Mouse (Mus musculus) MEL (cell line): Measurements from ENCODE around the gene Exd2. TPM values are rescaled to one million over a fixed set of nuclear protein-coding genes. Genes with fewer than 3 reads are reported as not detected.

ENCODE experiments used
- DNase-seq: peaks from one replicate; pipeline ENCODE4 v3.0.0; 2011; ENCODE audit warnings: low read depth, low spot score
- H3K27ac ChIP-seq: 2 replicates; pipeline ENCODE4 v1.5.1; 2012; ENCODE audit warnings: low read depth, mild to moderate bottlenecking, control low read depth, low read length, moderate library complexity; ENCODE audit not compliant: control insufficient read depth
- H3K27me3 ChIP-seq, 2 experiments: fragments of 150-350 bp in 1 of 2; sonication (generic) in 1 of 2; 2 replicates each; pipeline ENCODE4 v1.6.1; 2012; ENCODE audit warnings: low read length in 2 of 2, mild to moderate bottlenecking in 2 of 2, improper control_type of control experiment in 1 of 2, moderate library complexity in 1 of 2; ENCODE audit not compliant: insufficient read depth in 2 of 2, control insufficient read depth in 1 of 2
- H3K36me3 ChIP-seq, 2 experiments: 2 replicates each; pipeline ENCODE4 v1.6.1; 2012 to 2014; ENCODE audit warnings: low read length in 2 of 2, improper control_type of control experiment in 1 of 2, inconsistent platforms in 1 of 2, mild to moderate bottlenecking in 1 of 2; ENCODE audit not compliant: insufficient read depth in 2 of 2, control insufficient read depth in 1 of 2
- H3K4me1 ChIP-seq, 2 experiments: fragments of 150-350 bp in 1 of 2; sonication (generic) in 1 of 2; 2 replicates each; pipeline ENCODE4 v1.6.1; 2012; ENCODE audit warnings: low read length in 2 of 2, improper control_type of control experiment in 1 of 2, mild to moderate bottlenecking in 1 of 2; ENCODE audit not compliant: insufficient read depth in 2 of 2, control insufficient read depth in 1 of 2
- H3K4me3 ChIP-seq, 2 experiments: fragments of 150-350 bp in 1 of 2; sonication (generic) in 1 of 2; 2 replicates each; pipeline ENCODE4 v1.5.1; 2012; ENCODE audit warnings: low read depth in 2 of 2, low read length in 2 of 2, mild to moderate bottlenecking in 2 of 2, moderate library complexity in 2 of 2, control low read depth in 1 of 2, improper control_type of control experiment in 1 of 2; ENCODE audit not compliant: control insufficient read depth in 1 of 2, insufficient read depth in 1 of 2
- H3K79me2 ChIP-seq: 2 replicates; pipeline ENCODE4 v1.6.1; 2012; ENCODE audit warnings: mild to moderate bottlenecking, low read length, moderate library complexity; ENCODE audit not compliant: control insufficient read depth, poor library complexity, insufficient read depth
- H3K9ac ChIP-seq: 2 replicates; pipeline ENCODE4 v1.6.1; 2012; ENCODE audit warnings: low read depth, mild to moderate bottlenecking, control low read depth, low read length, moderate library complexity; ENCODE audit not compliant: control insufficient read depth, poor library complexity, severe bottlenecking
- H3K9me3 ChIP-seq: fragments of 150-350 bp; sonication (generic); replicated peaks from 2 replicates; pipeline ENCODE4 v1.6.1; 2012; ENCODE audit warnings: mild to moderate bottlenecking, low read length, improper control_type of control experiment, moderate library complexity; ENCODE audit not compliant: insufficient read depth
- E2F4 ChIP-seq: IDR thresholded peaks from 2 replicates; pipeline ENCODE4 v1.6.1; 2011; ENCODE audit warnings: low read depth, low read length, improper control_type of control experiment, borderline replicate concordance
- GABPA ChIP-seq: IDR thresholded peaks from 2 replicates; pipeline ENCODE4 v1.6.1; 2012; ENCODE audit warnings: low read depth, mild to moderate bottlenecking, inconsistent platforms, low read length, improper control_type of control experiment, moderate library complexity
- HCFC1 ChIP-seq: IDR thresholded peaks from 2 replicates; pipeline ENCODE4 v1.6.1; 2012; ENCODE audit warnings: low read depth, mild to moderate bottlenecking, inconsistent platforms, low read length, improper control_type of control experiment, moderate library complexity
- KAT2A ChIP-seq: conservative IDR thresholded peaks from 2 replicates; pipeline ENCODE4 v1.6.1; 2012; ENCODE audit warnings: low read depth, low read length, improper control_type of control experiment, inconsistent platforms
- MAFK ChIP-seq: IDR thresholded peaks from 2 replicates; pipeline ENCODE4 v1.6.1; 2011; ENCODE audit warnings: low read depth, mild to moderate bottlenecking, low read length, improper control_type of control experiment, borderline replicate concordance
- MYC ChIP-seq: IDR thresholded peaks from 2 replicates; pipeline ENCODE4 v1.6.1; 2011; ENCODE audit warnings: low read depth, mild to moderate bottlenecking, low read length, improper control_type of control experiment, moderate library complexity
- NRF1 ChIP-seq: IDR thresholded peaks from 2 replicates; pipeline ENCODE4 v1.6.1; 2014; ENCODE audit warnings: low read depth, mild to moderate bottlenecking, inconsistent platforms, low read length, improper control_type of control experiment, moderate library complexity; ENCODE audit not compliant: poor library complexity, insufficient read depth, severe bottlenecking
- POLR2A ChIP-seq, 2 experiments: IDR thresholded peaks; 2 replicates each; pipeline ENCODE4 v1.6.1; 2011 to 2012; ENCODE audit warnings: low read length in 2 of 2, mild to moderate bottlenecking in 2 of 2, control low read depth in 1 of 2, improper control_type of control experiment in 1 of 2, low read depth in 1 of 2, moderate library complexity in 1 of 2; ENCODE audit not compliant: control insufficient read depth in 1 of 2, insufficient read depth in 1 of 2, poor library complexity in 1 of 2
- RCOR1 ChIP-seq: IDR thresholded peaks from 2 replicates; pipeline ENCODE4 v1.6.1; 2012; ENCODE audit warnings: low read depth, mild to moderate bottlenecking, inconsistent platforms, low read length, improper control_type of control experiment
- SIN3A ChIP-seq: IDR thresholded peaks from 2 replicates; pipeline ENCODE4 v1.6.1; 2012; ENCODE audit warnings: low read length, improper control_type of control experiment, inconsistent platforms
- TCF12 ChIP-seq: IDR thresholded peaks from 2 replicates; pipeline ENCODE4 v1.6.1; 2014; ENCODE audit warnings: low read depth, mild to moderate bottlenecking, inconsistent platforms, low read length, improper control_type of control experiment, moderate library complexity
- USF2 ChIP-seq, 2 experiments: IDR thresholded peaks; 2 replicates each; pipeline ENCODE4 v1.6.1; 2011 to 2012; ENCODE audit warnings: improper control_type of control experiment in 2 of 2, low read length in 2 of 2, borderline replicate concordance in 1 of 2, inconsistent platforms in 1 of 2, low read depth in 1 of 2, mild to moderate bottlenecking in 1 of 2; ENCODE audit not compliant: insufficient read depth in 1 of 2
- polyA plus RNA-seq, 2 experiments: library from polyadenylated mRNA; stranded (reverse) in 1 of 2; unstranded in 1 of 2; fragments of >175 nt in 1 of 2; fragments of >200 nt in 1 of 2; gene quantifications; 2 replicates each; pipeline versions ENCODE4 v1.2.1 to v1.2.4; 2012; ENCODE audit warnings: low replicate concordance in 2 of 2, low read depth in 1 of 2; ENCODE audit not compliant: insufficient read length in 2 of 2, insufficient read depth in 1 of 2, missing spikeins in 1 of 2
- total RNA-seq: library from RNA; depleted of rRNA; stranded (reverse); fragments of 300-350 nt; gene quantifications from 2 replicates; pipeline ENCODE4 v1.2.3, GENCODE M21; 2012; rRNA removed

Exd2 gene
- total and polyA plus RNA-seq, 3 experiments = 9.6 to 12.8 TPM; not detected in 1

- TF ChIP-seq KAT2A (no peak), NRF1 (no peak), USF2 (IDR thresholded peaks at IDR 0.05; ENCODE audit: borderline replicate concordance in 1 of 2, insufficient read depth in 1 of 2, low read depth in 1 of 2, low read length in 2 of 2) (no peak), TCF12 (no peak), SIN3A (no peak), HCFC1 (no peak), POLR2A (IDR thresholded peaks at IDR 0.05; ENCODE audit: control insufficient read depth in 1 of 2, insufficient read depth in 1 of 2, low read depth in 1 of 2, low read length in 2 of 2, poor library complexity in 1 of 2) (no peak), MAFK (no peak), GABPA (no peak), RCOR1 (no peak), MYC (no peak), E2F4 (no peak)
- H3K27ac ChIP-seq = no peak overlapping the region
- H3K4me3 ChIP-seq = no peak overlapping the region
- no peaks in the 10 kb centered on the region for H3K9me3 ChIP-seq
- peaks cover 22 to 39% of the 10 kb centered on the region in 2 experiments for H3K27me3 ChIP-seq
- H3K79me2 ChIP-seq = no peaks in the 10 kb centered on the region
- DNase-seq = no peak
- no peaks in the 10 kb centered on the region for H3K36me3 ChIP-seq
- H3K4me1 ChIP-seq = no peaks in the 10 kb centered on the region
- H3K9ac ChIP-seq = no peak overlapping the region
These were observed 86.8 kb downstream of the Exd2 start for GRCm38 (mm10) chr12:80549646-80550045.

Other genes starting within 250 kb of the Exd2 start
- gene Actn1, start 202.7 kb upstream of the Exd2 start, total RNA-seq = 7.8 and 8.8 TPM in 2 replicates
- 10 to 100 TPM in 1 of 2 experiments, not detected in 1; 27.0 TPM for gene Actn1, start 202.7 kb upstream of the Exd2 start, polyA plus RNA-seq
- gene Dcaf5, start 26.5 kb upstream of the Exd2 start, total RNA-seq = 8.1 and 9.0 TPM in 2 replicates
- 10 to 100 TPM in 1 of 2 experiments, not detected in 1; 15.6 TPM for gene Dcaf5, start 26.5 kb upstream of the Exd2 start, polyA plus RNA-seq
- gene Galnt16, start 55.2 kb downstream of the Exd2 start, total RNA-seq = not detected in 2 replicates
- gene Galnt16, start 55.2 kb downstream of the Exd2 start, polyA plus RNA-seq = under 1 TPM in 1 of 2 experiments, not detected in 1; 0.08 TPM
- 12.3 and 13.1 TPM in 2 replicates for gene Slc39a9, start 180.8 kb downstream of the Exd2 start, total RNA-seq
- gene Slc39a9, start 180.8 kb downstream of the Exd2 start, polyA plus RNA-seq = 10 to 100 TPM in 1 of 2 experiments, not detected in 1; 34.4 TPM
- gene Erh, start 181.2 kb downstream of the Exd2 start, total RNA-seq = 343 and 401 TPM in 2 replicates
- 100 to 1,000 TPM in 1 of 2 experiments, not detected in 1; 299 TPM for gene Erh, start 181.2 kb downstream of the Exd2 start, polyA plus RNA-seq
- gene Plekhd1, start 229.5 kb downstream of the Exd2 start, total RNA-seq = not detected in 2 replicates
- gene Plekhd1, start 229.5 kb downstream of the Exd2 start, polyA plus RNA-seq = under 1 TPM in 1 of 2 experiments, not detected in 1; 0.04 TPM